Mouse (Mus musculus) lung, postnatal 25 days (tissue): ENCODE measurements around the gene Xpr1.

ENCODE experiments used
- DNase-seq: peaks from one replicate; pipeline ENCODE4 v3.0.0; 2022; ENCODE audit warnings: low spot score

The Xpr1 gene

DNA sequence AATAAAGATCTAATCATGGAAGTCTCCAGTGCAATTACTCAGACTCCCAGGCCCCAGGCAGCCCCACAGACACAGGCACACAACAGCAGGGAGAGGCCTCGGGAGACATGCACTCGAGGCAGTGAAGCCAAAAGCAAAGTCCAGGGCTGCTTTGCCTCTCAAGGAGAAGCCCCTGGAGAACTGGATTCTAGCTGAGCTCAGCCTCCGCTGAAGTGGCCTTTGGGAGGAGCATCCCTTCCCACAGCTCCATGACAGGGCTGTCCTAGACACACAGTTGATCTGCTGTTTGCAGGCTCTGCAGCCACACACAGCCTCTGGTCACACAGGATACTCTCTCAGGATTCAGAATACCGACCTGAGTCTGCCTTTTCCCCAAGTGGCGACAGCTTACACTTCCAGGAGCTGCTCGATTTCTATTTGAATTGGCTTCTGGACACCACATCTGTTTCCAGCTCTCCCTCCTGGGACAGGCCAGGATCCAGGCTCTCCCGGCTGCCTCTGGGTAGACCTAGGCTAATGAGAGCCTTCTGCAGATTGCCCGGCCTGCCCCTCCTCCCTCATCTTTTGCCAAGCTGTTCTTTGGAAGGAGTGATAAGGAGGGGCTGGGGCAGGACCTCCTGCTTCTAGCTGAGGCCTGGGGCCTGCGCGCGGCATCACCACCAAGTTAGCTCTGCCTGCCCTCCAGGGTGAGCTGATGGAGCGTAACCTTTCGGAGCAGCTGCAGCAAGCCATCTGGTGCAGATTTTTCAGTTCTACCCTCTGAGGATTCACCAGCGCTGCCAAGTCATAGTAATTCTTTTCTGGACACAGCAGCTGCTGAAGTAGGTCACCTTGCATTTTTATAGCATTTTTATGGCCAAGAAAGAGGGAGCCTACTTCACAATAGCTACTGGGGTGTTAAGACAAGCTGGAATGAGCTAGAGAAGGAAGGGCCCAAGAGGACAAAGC, 187.5 kb downstream of the Xpr1 start:
- no peak for DNase-seq
